Mouse (Mus musculus) heart, embryonic 16.5 days (tissue): ENCODE results near the gene Dcakd. TPM values are rescaled to one million over a fixed set of nuclear protein-coding genes. Genes with fewer than 3 reads are reported as not detected.
A peak's percentile ranks its signal among the peaks of the same experiment; 100 is the strongest.

Source experiments
- ATAC-seq: fragments of 200-750 bp; cut with Nextera tagmentation; replicated peaks from 2 replicates; pipeline ENCODE4 v1.8.0; 2017; ENCODE audit warnings: moderate number of reproducible peaks; ENCODE audit not compliant: insufficient read depth, low FRiP score; ENCODE audit errors: extremely low read depth
- H3K27ac ChIP-seq: fragments of 300-500 bp; sonication (generic); 2 replicates; pipeline ENCODE4 v1.5.1; 2014; ENCODE audit warnings: mild to moderate bottlenecking, low read length, control low read depth, moderate library complexity
- H3K27me3 ChIP-seq: fragments of 300-500 bp; sonication (generic); 2 replicates; pipeline ENCODE4 v1.6.1; 2014; ENCODE audit warnings: low read length, mixed read lengths; ENCODE audit not compliant: control insufficient read depth, insufficient read depth
- H3K36me3 ChIP-seq: fragments of 300-500 bp; sonication (generic); 2 replicates; pipeline ENCODE4 v1.6.1; 2014; ENCODE audit not compliant: control insufficient read depth, insufficient read depth
- H3K4me1 ChIP-seq: fragments of 300-500 bp; sonication (generic); 2 replicates; pipeline ENCODE4 v1.6.1; 2014; ENCODE audit warnings: low read length, mixed read lengths; ENCODE audit not compliant: control insufficient read depth, insufficient read depth
- H3K4me2 ChIP-seq: fragments of 300-500 bp; sonication (generic); 2 replicates; pipeline ENCODE4 v1.6.1; 2014; ENCODE audit warnings: low read depth, mild to moderate bottlenecking, control low read depth, low read length
- H3K4me3 ChIP-seq: fragments of 300-500 bp; sonication (generic); 2 replicates; pipeline ENCODE4 v1.5.1; 2014; ENCODE audit warnings: mild to moderate bottlenecking, control low read depth, low read length
- H3K9ac ChIP-seq: fragments of 300-500 bp; sonication (generic); 2 replicates; pipeline ENCODE4 v1.6.1; 2014; ENCODE audit warnings: low read length, control low read depth
- H3K9me3 ChIP-seq: fragments of 300-500 bp; sonication (generic); replicated peaks from 2 replicates; pipeline ENCODE4 v1.6.1; 2016; ENCODE audit warnings: low read length; ENCODE audit not compliant: control insufficient read depth
- WGBS: fragments of 180-500 bp; shearing (Covaris S2); extraction: QIAGEN DNeasy Blood & Tissue Kit; methylation state at CpG from one replicate; pipeline ENCODE4 v1.1.7; 2014; 5-methylcytosine and 5-hydroxymethylcytosine counted together
- polyA plus RNA-seq: library from polyadenylated mRNA; unstranded; fragments of >200 nt; fragmentation: Nextera tagmentation; extraction: Ambion mirVana; gene quantifications from 2 replicates; pipeline ENCODE4 v1.2.1, GENCODE M21; 2015

Gene Dcakd
- 66.9 and 77.5 TPM in 2 replicates for polyA plus RNA-seq

GRCm38 (mm10) chr11:103028176-103028891, at the start of gene Dcakd, which contains the start of gene Nmt1:
Gene Dcakd, minus strand, starts transcription at chr11:103028333.
Gene Nmt1, plus strand, starts transcription at chr11:103028190.
- no peaks in the 10 kb centered on the region for H3K27me3 ChIP-seq
- H3K4me3 ChIP-seq = peak within 1 kb of the TSS; percentile 89
- H3K9me3 ChIP-seq = no peaks in the 10 kb centered on the region
- ATAC-seq = peak; percentile 97
- peak within 1 kb of the TSS; percentile 83 for H3K9ac ChIP-seq
- H3K4me2 ChIP-seq = peak within 1 kb of the TSS; percentile 78
- peaks cover 16% of the 10 kb centered on the region for H3K4me1 ChIP-seq
- WGBS = under 1% methylated on average over 36 of the region's 36 CpGs
- peaks cover 6% of the 10 kb centered on the region for H3K36me3 ChIP-seq
- H3K27ac ChIP-seq = peak within 1 kb of the TSS; percentile 84

GRCm38 (mm10) chr11:103076581-103076980, 48.4 kb upstream of the Dcakd start:
- Histone ChIP-seq H3K4me2 (no peak overlapping the region), H3K36me3 (peaks cover 14% of the 10 kb centered on the region), H3K27ac (no peak overlapping the region), H3K9me3 (no peaks in the 10 kb centered on the region), H3K4me1 (peaks cover 28% of the 10 kb centered on the region), H3K9ac (no peak overlapping the region), H3K27me3 (peaks cover 4% of the 10 kb centered on the region; the same call in 1 of the 2 replicates), H3K4me3 (no peak overlapping the region)
- 78% methylated on average over 8 of the region's 8 CpGs for WGBS
- ATAC-seq = no peak

GRCm38 (mm10) chr11:103076010-103076409, 47.9 kb upstream of the Dcakd start:
- 0 out of 2 replicates have a peak, but pooled peaks have one; percentile 15 for ATAC-seq

GRCm38 (mm10) chr11:103074796-103075323, 46.7 kb upstream of the Dcakd start:
- Histone ChIP-seq H3K27ac (no peak overlapping the region), H3K4me2 (peak overlapping the region; percentile 28), H3K4me1 (peaks cover 20% of the 10 kb centered on the region), H3K9me3 (no peaks in the 10 kb centered on the region), H3K36me3 (peaks cover 21% of the 10 kb centered on the region), H3K9ac (peak overlapping the region; percentile 41; the same call in 1 of the 2 replicates), H3K27me3 (no peaks in the 10 kb centered on the region; the same call in 1 of the 2 replicates), H3K4me3 (no peak overlapping the region; the same call in 1 of the 2 replicates)
- 0 out of 2 replicates have a peak, but pooled peaks have one; percentile 39 for ATAC-seq
- 28% methylated on average over 10 of the region's 10 CpGs for WGBS

More at GRCm38 (mm10) chr11:103076010-103076409, 47.9 kb upstream of the Dcakd start:
- H3K9me3 ChIP-seq = no peaks in the 10 kb centered on the region
- WGBS = 80% methylated on average over 7 of the region's 7 CpGs
- no peak overlapping the region for H3K4me2 ChIP-seq
- H3K27me3 ChIP-seq = peaks cover 2% of the 10 kb centered on the region; the same call in 1 of the 2 replicates
- H3K9ac ChIP-seq = no peak overlapping the region
- H3K36me3 ChIP-seq = peaks cover 14% of the 10 kb centered on the region
- peaks cover 27% of the 10 kb centered on the region for H3K4me1 ChIP-seq
- H3K4me3 ChIP-seq = no peak overlapping the region
- H3K27ac ChIP-seq = no peak overlapping the region

- no peak overlapping the region; the same call in 1 of the 2 replicates for H3K4me3 ChIP-seq
- no peaks in the 10 kb centered on the region for H3K27me3 ChIP-seq
- H3K4me2 ChIP-seq = peak overlapping the region; percentile 28
- peaks cover 20% of the 10 kb centered on the region for H3K4me1 ChIP-seq
- ATAC-seq = no peak
- WGBS = 66% methylated on average over 10 of the region's 10 CpGs
- no peak overlapping the region for H3K27ac ChIP-seq
- H3K9ac ChIP-seq = no peak overlapping the region; the same call in 1 of the 2 replicates
- no peaks in the 10 kb centered on the region for H3K9me3 ChIP-seq
- H3K36me3 ChIP-seq = peaks cover 27% of the 10 kb centered on the region
These were observed 46.1 kb upstream of the Dcakd start for GRCm38 (mm10) chr11:103074121-103074650.

GRCm38 (mm10) chr11:103073671-103074070, 45.5 kb upstream of the Dcakd start:
- H3K4me3 ChIP-seq = no peak overlapping the region
- H3K27ac ChIP-seq = no peak overlapping the region
- peaks cover 20% of the 10 kb centered on the region for H3K4me1 ChIP-seq
- WGBS = 74% methylated on average over 7 of the region's 7 CpGs
- no peaks in the 10 kb centered on the region for H3K9me3 ChIP-seq
- no peak overlapping the region for H3K9ac ChIP-seq
- H3K27me3 ChIP-seq = no peaks in the 10 kb centered on the region
- H3K4me2 ChIP-seq = no peak overlapping the region
- no peak for ATAC-seq
- H3K36me3 ChIP-seq = peaks cover 29% of the 10 kb centered on the region

GRCm38 (mm10) chr11:103070322-103070880, 42.3 kb upstream of the Dcakd start:
- 90% methylated on average over 10 of the region's 10 CpGs for WGBS
- H3K4me2 ChIP-seq = no peak overlapping the region
- no peak for ATAC-seq
- no peaks in the 10 kb centered on the region for H3K27me3 ChIP-seq
- no peaks in the 10 kb centered on the region for H3K9me3 ChIP-seq
- H3K27ac ChIP-seq = no peak overlapping the region
- no peak overlapping the region for H3K9ac ChIP-seq
- peaks cover 32% of the 10 kb centered on the region for H3K4me1 ChIP-seq
- peaks cover 35% of the 10 kb centered on the region for H3K36me3 ChIP-seq
- no peak overlapping the region for H3K4me3 ChIP-seq

- WGBS = 97% methylated on average over 2 of the region's 2 CpGs
- ATAC-seq = no peak
These were observed 41.6 kb upstream of the Dcakd start for GRCm38 (mm10) chr11:103069731-103070130.

More at GRCm38 (mm10) chr11:103069731-103070130, 41.6 kb upstream of the Dcakd start:
- H3K9me3 ChIP-seq = no peaks in the 10 kb centered on the region
- H3K27ac ChIP-seq = no peak overlapping the region
- H3K27me3 ChIP-seq = no peaks in the 10 kb centered on the region
- H3K36me3 ChIP-seq = peaks cover 39% of the 10 kb centered on the region
- H3K4me1 ChIP-seq = peaks cover 28% of the 10 kb centered on the region
- H3K4me3 ChIP-seq = no peak overlapping the region
- no peak overlapping the region for H3K9ac ChIP-seq
- no peak overlapping the region for H3K4me2 ChIP-seq
